Mouse (Mus musculus) mouse trophoblast stem cell (cell line): ENCODE measurements at regions not wholly inside any gene's neighbourhood (a gene's known extent, or its start where the extent isn't known, plus 50 kb on each side); places are given as distances from the start of the nearest gene placed in this dataset.

Experiments
- in situ Hi-C, 2 experiments: fragments of 300-500 bp; cut with MseI, MboI; formaldehyde crosslinking; loops; 2 replicates in 1 of 2; 3 replicates in 1 of 2; pipeline ENCODE4 v1.15.1; 2025

- in situ Hi-C loops = no loop called here
These were observed 883.8 kb downstream of the Gbe1 start for GRCm38 (mm10) chr16:71197523-71197922.

DNA sequence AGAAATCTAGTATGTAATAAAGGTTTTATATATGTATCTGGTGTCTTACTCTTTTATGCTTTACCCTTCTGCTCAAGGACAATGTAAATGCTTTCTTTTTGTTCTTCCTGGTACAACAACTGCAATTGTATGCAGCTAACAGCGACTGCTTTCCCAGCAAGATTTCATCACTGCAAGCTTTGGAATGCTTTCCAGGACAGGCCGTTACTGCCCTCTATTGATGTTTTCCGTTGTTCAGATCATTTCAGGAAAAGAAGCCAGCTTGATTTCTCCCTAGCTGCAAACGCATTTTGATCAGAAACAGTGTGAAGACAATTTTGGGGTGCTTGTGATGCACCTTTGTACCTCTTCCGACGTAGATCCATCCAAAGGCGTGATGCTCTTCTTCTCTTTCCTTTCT, 895.1 kb downstream of the Gbe1 start:
- in situ Hi-C loops = no loop called here

DNA sequence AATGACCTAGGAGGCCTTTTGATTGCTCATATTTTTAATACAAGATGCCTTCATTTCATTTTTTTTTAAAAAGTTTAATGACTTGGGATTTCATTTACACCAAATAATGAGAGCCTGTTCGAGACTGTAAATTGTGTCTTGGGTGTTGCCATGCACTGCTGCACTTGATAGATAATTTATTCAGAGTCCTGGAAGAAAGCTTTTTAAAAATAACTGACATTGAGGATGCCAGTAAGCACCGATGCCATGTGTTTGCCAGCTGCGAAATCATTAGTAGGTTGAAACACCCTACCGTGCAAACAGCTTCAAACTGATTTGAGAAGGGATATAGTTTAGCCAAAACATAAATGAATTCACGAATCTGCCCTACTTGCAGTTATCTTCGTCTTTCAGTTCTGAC, 910.7 kb downstream of the Gbe1 start:
- in situ Hi-C loops = no loop called here

GRCm38 (mm10) chr16:71230104-71230653, 916.4 kb downstream of the Gbe1 start:
- in situ Hi-C loops = no loop called here

DNA sequence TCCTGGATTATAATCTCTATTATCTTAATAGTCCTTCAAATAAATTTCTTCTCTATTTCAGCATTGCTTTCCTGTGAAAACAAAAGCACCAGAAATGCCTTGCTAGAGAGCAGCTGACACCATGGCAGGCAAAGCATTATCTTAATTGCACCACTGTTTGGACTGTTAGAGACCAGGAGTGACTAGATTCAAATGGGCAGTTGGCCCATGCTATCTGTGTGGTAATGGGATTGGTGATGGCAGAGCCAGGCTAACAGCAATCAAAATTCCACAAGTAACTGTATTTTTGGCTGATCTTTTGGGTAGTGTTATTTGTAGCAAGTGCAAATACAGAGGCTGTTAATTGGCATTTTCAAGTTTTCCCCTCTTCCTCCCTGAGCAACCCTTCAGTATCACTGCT, 929.3 kb downstream of the Gbe1 start:
- in situ Hi-C loops = no loop called here

DNA sequence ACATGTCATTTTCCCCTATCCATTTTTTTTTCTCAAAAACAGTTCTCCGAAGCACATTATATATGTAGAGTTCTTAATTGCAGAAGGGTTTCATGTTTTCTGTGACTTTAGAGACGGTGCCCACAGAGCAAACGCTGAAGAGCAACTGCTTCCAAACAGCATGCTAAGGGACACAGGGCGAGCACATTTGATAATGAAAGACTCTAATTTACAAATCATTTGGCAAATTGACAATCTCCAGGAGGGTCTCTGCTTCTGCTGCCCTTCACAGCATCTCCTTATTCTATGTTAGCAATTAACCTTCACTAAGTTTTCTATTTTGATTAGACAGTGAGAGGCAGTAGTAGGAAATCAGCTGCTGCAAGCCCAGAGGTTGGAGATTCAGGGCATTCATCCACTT, 929.7 kb downstream of the Gbe1 start:
- in situ Hi-C loops = no loop called here

GRCm38 (mm10) chr16:71247516-71248139, 933.9 kb downstream of the Gbe1 start:
- in situ Hi-C loops = no loop called here

GRCm38 (mm10) chr16:71255740-71256139, 942.0 kb downstream of the Gbe1 start:
- in situ Hi-C loops = loop anchor here (10.0 kb wide), 1 partner anchor 959 kb away; no protein-coding TSS in a partner anchor

DNA sequence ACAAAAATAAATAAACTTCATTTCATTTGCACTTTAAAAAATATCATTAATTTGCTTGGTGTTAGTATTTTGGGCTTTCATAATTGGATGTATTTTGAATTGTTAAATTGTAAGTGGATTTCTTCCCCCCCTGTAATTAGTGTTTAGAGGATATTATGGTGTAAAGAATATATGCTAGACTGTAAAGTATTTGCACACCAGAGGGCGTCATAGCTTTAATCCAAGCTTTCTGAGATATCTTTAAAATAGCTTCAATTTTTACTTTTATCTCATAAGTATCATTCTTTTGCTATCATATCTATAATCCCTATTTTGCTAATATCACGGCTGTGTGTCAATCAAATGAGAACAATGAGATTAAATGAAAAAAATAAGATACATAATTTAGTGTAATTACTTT, 942.4 kb downstream of the Gbe1 start:
- in situ Hi-C loops = loop anchor here (10.0 kb wide), 1 partner anchor 959 kb away; no protein-coding TSS in a partner anchor

- in situ Hi-C loops = no loop called here
These were observed 953.4 kb downstream of the Gbe1 start for GRCm38 (mm10) chr16:71267191-71267590.
